Mouse (Mus musculus): ENCODE measurements around the gene Uggt1.

- TF ChIP-seq CTCF (IDR thresholded peaks at IDR 0.05; ENCODE audit: low read depth) (no peak), EP300 (IDR thresholded peaks at IDR 0.05; ENCODE audit: low read depth) (no peak)
Observed at GRCm38 (mm10) chr1:36267595-36267994, 23.1 kb upstream of the Uggt1 start.
